Mouse (Mus musculus): ENCODE data around the gene Myef2.
"Not testable (repeated sequence)": the region's sequence is repeated elsewhere in the genome, so short reads cannot be mapped to it uniquely, and the experiment has no call there.

Myef2 gene

GRCm38 (mm10) chr2:125123477-125123852 is at the start of gene Myef2:
Gene Myef2, minus strand, starts transcription at chr2:125123661.
- DNase-seq (ENCODE audit: low read depth) = peak; percentile 64

GRCm38 (mm10) chr2:125162012-125162470 is 38.6 kb upstream of the Myef2 start:
- DNase-seq (ENCODE audit: low read depth) = no peak

GRCm38 (mm10) chr2:125155504-125155903 is 32.0 kb upstream of the Myef2 start:
- no peak for DNase-seq (ENCODE audit: low read depth)

GRCm38 (mm10) chr2:125154294-125154693 is 30.8 kb upstream of the Myef2 start:
- no peak for DNase-seq (ENCODE audit: low read depth)

- DNase-seq (ENCODE audit: low read depth) = no peak
These were observed 28.9 kb upstream of the Myef2 start, which contains the start of gene Slc12a1 for GRCm38 (mm10) chr2:125152388-125152787. Gene Slc12a1, plus strand, starts transcription at chr2:125152505.

- no peak for DNase-seq (ENCODE audit: low read depth)
These were observed 18.9 kb upstream of the Myef2 start for GRCm38 (mm10) chr2:125142336-125142735.

- DNase-seq (ENCODE audit: low read depth) = no peak
These were observed 13.4 kb upstream of the Myef2 start for GRCm38 (mm10) chr2:125136846-125137245.

- peak; percentile 72 for DNase-seq (ENCODE audit: low read depth)
These were observed 12.7 kb upstream of the Myef2 start, which contains the start of gene Ctxn2 for GRCm38 (mm10) chr2:125135903-125136811. Gene Ctxn2, plus strand, starts transcription at chr2:125136692.

- no peak for DNase-seq (ENCODE audit: low read depth)
These were observed 10.7 kb upstream of the Myef2 start for GRCm38 (mm10) chr2:125134113-125134512.

- no peak for DNase-seq (ENCODE audit: low read depth)
These were observed 3.3 kb upstream of the Myef2 start for GRCm38 (mm10) chr2:125126792-125127191.

GRCm38 (mm10) chr2:125125824-125126223 is 2.4 kb upstream of the Myef2 start:
- no peak for DNase-seq (ENCODE audit: low read depth)

- DNase-seq (ENCODE audit: low read depth) = no peak
These were observed 611 bp downstream of the Myef2 start for GRCm38 (mm10) chr2:125122624-125123476.

- DNase-seq (ENCODE audit: low read depth) = no peak
These were observed 1.2 kb downstream of the Myef2 start for GRCm38 (mm10) chr2:125122288-125122623.

GRCm38 (mm10) chr2:125119381-125120110 is 3.9 kb downstream of the Myef2 start:
- no peak for DNase-seq (ENCODE audit: low read depth)

GRCm38 (mm10) chr2:125106536-125106935 is 16.9 kb downstream of the Myef2 start:
- not testable (repeated sequence) for DNase-seq (ENCODE audit: low read depth)

GRCm38 (mm10) chr2:125104491-125104890 is 19.0 kb downstream of the Myef2 start:
- not testable (repeated sequence) for DNase-seq (ENCODE audit: low read depth)

GRCm38 (mm10) chr2:125092123-125092522 is 31.3 kb downstream of the Myef2 start:
- not testable (repeated sequence) for DNase-seq (ENCODE audit: low read depth)

- no peak for DNase-seq (ENCODE audit: low read depth)
These were observed 34.7 kb downstream of the Myef2 start for GRCm38 (mm10) chr2:125088757-125089156.

GRCm38 (mm10) chr2:125083879-125084278 is 39.6 kb downstream of the Myef2 start:
- no peak for DNase-seq (ENCODE audit: low read depth)

GRCm38 (mm10) chr2:125073056-125073780 is 50.2 kb downstream of the Myef2 start:
- DNase-seq (ENCODE audit: low read depth) = no peak

GRCm38 (mm10) chr2:125068696-125069095 is 54.8 kb downstream of the Myef2 start:
- no peak for DNase-seq (ENCODE audit: low read depth)

All from c-Kit-positive CD71-positive TER-119-negative erythroid progenitor cells, embryonic 14.5 days (primary cell).